Mouse (Mus musculus) intestine, postnatal 0 days (tissue): ENCODE measurements around the gene Irs2. TPM values are rescaled to one million over a fixed set of nuclear protein-coding genes. Genes with fewer than 3 reads are reported as not detected.

Source experiments
- ATAC-seq: fragments of 200-750 bp; cut with Nextera tagmentation; 2 replicates; pipeline ENCODE4 v1.8.0; 2017; ENCODE audit warnings: mild to moderate bottlenecking, moderate TSS enrichment, moderate library complexity
- H3K27ac ChIP-seq: fragments of 300-500 bp; sonication (generic); 2 replicates; pipeline ENCODE4 v1.5.1; 2014; ENCODE audit warnings: mild to moderate bottlenecking, low read depth, low read length, moderate library complexity
- H3K27me3 ChIP-seq: fragments of 300-500 bp; sonication (generic); replicated peaks from 2 replicates; pipeline ENCODE4 v1.6.1; 2014; ENCODE audit warnings: low read length, mixed read lengths; ENCODE audit not compliant: control insufficient read depth, insufficient read depth
- H3K36me3 ChIP-seq: fragments of 300-500 bp; sonication (generic); 2 replicates; pipeline ENCODE4 v1.6.1; 2014; ENCODE audit warnings: mild to moderate bottlenecking, moderate library complexity; ENCODE audit not compliant: control insufficient read depth, insufficient read depth
- H3K4me1 ChIP-seq: fragments of 300-500 bp; sonication (generic); replicated peaks from 2 replicates; pipeline ENCODE4 v1.6.1; 2014; ENCODE audit warnings: antibody characterized with exemption, low read length, mixed read lengths; ENCODE audit not compliant: control insufficient read depth, insufficient read depth
- H3K4me2 ChIP-seq: fragments of 300-500 bp; sonication (generic); replicated peaks from 2 replicates; pipeline ENCODE4 v1.6.1; 2014; ENCODE audit warnings: low read depth, mild to moderate bottlenecking, moderate library complexity
- H3K4me3 ChIP-seq: fragments of 300-500 bp; sonication (generic); 2 replicates; pipeline ENCODE4 v1.5.1; 2014; ENCODE audit warnings: low read depth, low read length
- H3K9ac ChIP-seq: fragments of 300-500 bp; sonication (generic); 2 replicates; pipeline ENCODE4 v1.6.1; 2014; ENCODE audit warnings: mild to moderate bottlenecking, low read depth, low read length
- H3K9me3 ChIP-seq: fragments of 300-500 bp; sonication (generic); 2 replicates; pipeline ENCODE4 v1.6.1; 2016; ENCODE audit warnings: mixed run types; ENCODE audit not compliant: control insufficient read depth
- CTCF ChIP-seq: sonication (generic); IDR thresholded peaks from 2 replicates; pipeline ENCODE4 v1.5.1; 2016; ENCODE audit warnings: low read depth, mild to moderate bottlenecking, control low read depth, antibody characterized with exemption, moderate library complexity
- WGBS: fragments of 180-500 bp; shearing (Covaris S2); extraction: QIAGEN DNeasy Blood & Tissue Kit; methylation state at CpG from one replicate; pipeline ENCODE4 v1.1.7; 2014; 5-methylcytosine and 5-hydroxymethylcytosine counted together
- polyA plus RNA-seq: library from polyadenylated mRNA; unstranded; fragments of >200 nt; fragmentation: Nextera tagmentation; extraction: Ambion mirVana; gene quantifications from 2 replicates; pipeline ENCODE4 v1.2.1, GENCODE M21; 2015

The Irs2 gene
- polyA plus RNA-seq, 1 experiment from 2014 or later, result 7.7 TPM

DNA sequence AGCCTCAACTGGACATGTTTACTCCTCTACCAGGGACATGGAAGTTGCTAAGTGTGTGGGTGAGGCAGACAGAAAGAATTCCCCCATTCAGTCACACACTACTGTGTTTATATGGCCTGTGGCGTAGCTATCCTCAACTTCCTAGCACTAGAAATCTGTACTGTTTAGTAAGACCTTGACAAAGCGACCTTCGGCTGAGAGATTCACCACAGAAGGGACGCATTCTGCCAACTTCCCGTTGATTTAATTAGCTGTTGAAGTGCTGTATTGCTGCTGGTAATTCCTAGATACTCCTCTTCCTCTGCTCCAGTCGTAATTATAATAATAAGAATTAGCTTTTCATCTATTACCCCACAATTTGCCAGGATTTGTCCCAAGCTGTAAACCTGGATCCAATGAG is 5.4 kb downstream of the Irs2 start:
- Histone ChIP-seq H3K27me3 (no peaks in the 10 kb centered on the region), H3K4me1 (peaks cover 17% of the 10 kb centered on the region; the same call in 1 of the 2 replicates), H3K4me3 (peak overlapping the region; percentile 89), H3K9ac (peak overlapping the region; percentile 47), H3K36me3 (peaks cover 32% of the 10 kb centered on the region), H3K27ac (peak overlapping the region; percentile 28), H3K4me2 (peak overlapping the region; percentile 96), H3K9me3 (no peaks in the 10 kb centered on the region)
- no peak for ATAC-seq
- 24% methylated on average over 6 of the region's 6 CpGs for WGBS
- TF ChIP-seq CTCF, result no peak

DNA sequence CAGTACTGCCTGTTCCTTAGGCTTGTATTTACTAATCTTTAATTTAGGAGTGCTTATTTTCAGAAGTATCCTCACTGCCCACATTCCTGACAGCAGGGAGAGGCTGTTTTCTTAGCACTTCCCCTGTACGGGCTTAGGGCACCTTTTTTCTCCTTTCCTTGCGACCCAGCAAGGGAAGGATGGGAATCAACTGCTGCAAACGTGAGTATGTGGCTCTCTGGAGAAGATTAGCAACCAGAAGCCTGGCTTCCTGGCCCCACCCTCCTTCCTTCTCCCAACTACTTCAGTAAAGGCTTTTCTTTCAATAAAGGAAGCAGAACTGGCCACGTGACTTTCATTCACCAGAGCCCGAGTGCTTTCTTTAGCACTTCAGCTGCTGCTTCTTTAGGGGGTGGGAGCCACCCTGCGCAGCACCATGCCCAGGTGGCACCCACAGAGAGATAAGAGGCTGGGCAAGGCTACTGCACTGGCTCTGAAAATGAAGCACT is 7.2 kb downstream of the Irs2 start:
- no peak overlapping the region for H3K9ac ChIP-seq
- ATAC-seq, result 0 out of 2 replicates have a peak, but pooled peaks have one; percentile 6
- WGBS, result 2% methylated on average over 6 of the region's 6 CpGs
- H3K4me3 ChIP-seq, result peak overlapping the region; percentile 89; the same call in 1 of the 2 replicates
- H3K36me3 ChIP-seq, result peaks cover 39% of the 10 kb centered on the region
- peak overlapping the region; percentile 96 for H3K4me2 ChIP-seq
- no peak for TF ChIP-seq CTCF
- H3K27me3 ChIP-seq, result no peaks in the 10 kb centered on the region
- H3K27ac ChIP-seq, result no peak overlapping the region
- no peaks in the 10 kb centered on the region for H3K9me3 ChIP-seq
- H3K4me1 ChIP-seq, result peaks cover 17% of the 10 kb centered on the region; the same call in 1 of the 2 replicates

DNA sequence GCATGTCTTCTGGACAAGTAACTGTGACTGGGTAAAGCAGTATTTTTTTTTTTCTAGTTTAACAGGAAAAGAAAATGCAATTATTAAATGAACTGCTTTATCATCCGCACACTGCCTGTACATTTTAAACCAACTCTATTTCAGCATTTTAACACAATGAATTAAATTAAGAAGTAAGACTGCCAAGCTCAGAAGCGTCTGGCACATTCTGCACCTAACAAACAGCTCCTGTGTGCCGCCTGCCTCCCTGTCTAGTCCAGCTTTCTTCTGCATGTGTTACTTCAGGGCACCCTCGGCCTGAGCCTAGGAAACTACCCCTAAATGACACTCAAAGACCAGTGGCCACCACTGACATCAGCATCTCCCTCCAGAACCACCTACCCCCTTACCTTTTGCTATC is 8.7 kb downstream of the Irs2 start:
- ATAC-seq, result no peak
- H3K4me2 ChIP-seq, result peak overlapping the region; percentile 96

DNA sequence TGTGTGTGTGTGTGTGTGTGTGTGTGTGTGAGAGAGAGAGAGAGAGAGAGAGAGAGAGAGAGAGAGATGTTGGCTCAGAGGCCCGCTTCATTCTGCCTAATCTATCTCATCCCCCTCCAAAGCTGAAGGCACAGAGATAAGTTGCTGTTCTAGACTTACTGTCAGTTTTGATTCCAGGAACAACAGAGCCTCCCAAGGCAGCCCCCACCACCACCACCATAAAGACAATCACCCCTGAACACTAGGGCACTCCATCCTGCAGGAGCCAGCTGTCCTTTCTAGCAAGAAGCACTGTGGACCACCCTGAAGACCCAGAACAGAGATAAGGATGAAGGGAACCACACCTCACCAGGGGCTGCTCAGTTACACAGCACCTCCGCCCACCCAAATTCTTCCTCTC is 12.0 kb downstream of the Irs2 start:
- H3K4me1 ChIP-seq, result peaks cover 6% of the 10 kb centered on the region
- WGBS, result 83% methylated on average over 2 of the region's 2 CpGs

More for the DNA sequence above, 8.7 kb downstream of the Irs2 start:
- no peak for TF ChIP-seq CTCF
- Histone ChIP-seq H3K9me3 (no peaks in the 10 kb centered on the region), H3K4me1 (peaks cover 11% of the 10 kb centered on the region; the same call in 1 of the 2 replicates), H3K9ac (no peak overlapping the region), H3K36me3 (peaks cover 32% of the 10 kb centered on the region), H3K27ac (no peak overlapping the region), H3K27me3 (no peaks in the 10 kb centered on the region), H3K4me3 (no peak overlapping the region)
- WGBS, result 68% methylated on average over 4 of the region's 4 CpGs

DNA sequence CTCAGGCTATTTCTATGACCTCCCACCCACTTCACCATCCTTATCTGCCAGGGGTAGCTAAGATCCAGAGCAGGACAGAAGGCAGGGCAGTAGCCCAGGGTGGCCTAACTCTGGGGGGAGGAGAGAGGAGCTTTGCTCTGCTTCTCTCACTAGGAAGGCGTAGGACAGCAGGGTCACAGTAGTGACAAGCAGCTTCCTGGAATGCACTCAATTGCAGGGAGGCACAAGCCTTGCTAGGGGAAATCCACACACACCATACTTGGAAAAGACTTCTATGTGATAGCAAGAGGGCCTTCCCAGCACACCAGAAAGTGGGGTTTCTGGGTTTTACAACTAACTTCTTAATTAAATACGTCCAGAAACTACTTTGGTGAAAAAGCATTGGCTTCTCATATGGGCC is 12.5 kb downstream of the Irs2 start:
- no peaks in the 10 kb centered on the region for H3K27me3 ChIP-seq
- H3K9me3 ChIP-seq, result no peaks in the 10 kb centered on the region
- no peak overlapping the region for H3K4me2 ChIP-seq
- H3K36me3 ChIP-seq, result peaks cover 28% of the 10 kb centered on the region
- ATAC-seq, result no peak
- no peak overlapping the region for H3K9ac ChIP-seq
- H3K4me3 ChIP-seq, result no peak overlapping the region
- no peak overlapping the region for H3K27ac ChIP-seq
- TF ChIP-seq CTCF, result no peak
- H3K4me1 ChIP-seq, result peaks cover 3% of the 10 kb centered on the region
- 38% methylated on average over 2 of the region's 2 CpGs for WGBS

More for the DNA sequence above, 12.0 kb downstream of the Irs2 start:
- H3K9me3 ChIP-seq, result no peaks in the 10 kb centered on the region
- ATAC-seq, result no peak
- H3K36me3 ChIP-seq, result peaks cover 28% of the 10 kb centered on the region
- no peak for TF ChIP-seq CTCF
- no peak overlapping the region for H3K4me2 ChIP-seq
- no peak overlapping the region for H3K9ac ChIP-seq
- no peak overlapping the region for H3K27ac ChIP-seq
- no peaks in the 10 kb centered on the region for H3K27me3 ChIP-seq
- H3K4me3 ChIP-seq, result no peak overlapping the region

DNA sequence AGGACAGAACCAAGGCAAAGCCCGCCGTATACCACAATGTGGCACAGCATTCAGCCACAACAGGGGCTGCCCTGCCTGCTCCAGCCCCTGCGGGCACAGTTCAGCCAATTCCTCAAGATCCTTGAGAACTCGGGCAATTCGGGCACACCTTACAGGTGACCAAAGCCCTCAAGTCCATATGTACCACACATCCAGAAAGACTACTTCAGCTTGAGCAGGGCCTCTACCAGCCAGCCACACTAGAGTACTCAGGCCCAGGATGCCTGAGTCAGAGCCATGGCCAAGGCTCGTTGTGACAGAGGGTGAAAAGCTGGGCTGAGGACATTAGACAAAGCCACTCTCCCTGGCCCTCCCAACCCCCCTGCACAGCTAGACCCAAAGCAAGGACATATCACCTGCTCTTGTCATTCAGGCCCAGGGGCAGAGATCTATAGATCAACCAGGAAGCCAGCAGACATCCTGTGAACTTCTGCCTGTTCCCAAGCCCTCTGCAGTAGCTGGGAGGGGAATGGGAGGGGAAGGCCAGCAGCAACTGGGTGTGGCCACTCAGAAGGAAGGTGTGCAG is 13.8 kb downstream of the Irs2 start:
- H3K9me3 ChIP-seq, result no peaks in the 10 kb centered on the region
- peaks cover 28% of the 10 kb centered on the region for H3K36me3 ChIP-seq
- H3K9ac ChIP-seq, result no peak overlapping the region
- H3K4me1 ChIP-seq, result peaks cover 3% of the 10 kb centered on the region
- H3K27me3 ChIP-seq, result no peaks in the 10 kb centered on the region
- TF ChIP-seq CTCF, result no peak
- 80% methylated on average over 6 of the region's 6 CpGs for WGBS
- ATAC-seq, result no peak
- H3K4me3 ChIP-seq, result no peak overlapping the region
- no peak overlapping the region for H3K4me2 ChIP-seq
- peak overlapping the region; percentile 15; the same call in 1 of the 2 replicates for H3K27ac ChIP-seq
